Mouse (Mus musculus) forebrain, embryonic 10.5 days (tissue): ENCODE results near the gene Slc25a51. TPM values are rescaled to one million over a fixed set of nuclear protein-coding genes. Genes with fewer than 3 reads are reported as not detected.
A peak's percentile ranks its signal among the peaks of the same experiment; 100 is the strongest.

Source experiments
- DNase-seq: peaks from one replicate; pipeline ENCODE4 v3.0.0-alpha.2; 2017; ENCODE audit warnings: low spot score; ENCODE audit errors: extremely low spot score
- H3K27ac ChIP-seq: fragments of 300-500 bp; sonication (generic); 2 replicates; pipeline ENCODE4 v1.5.1; 2016; ENCODE audit warnings: mild to moderate bottlenecking
- H3K27me3 ChIP-seq: fragments of 300-500 bp; sonication (generic); 2 replicates; pipeline ENCODE4 v1.6.1; 2016; ENCODE audit warnings: mild to moderate bottlenecking; ENCODE audit not compliant: poor library complexity, severe bottlenecking
- H3K36me3 ChIP-seq: fragments of 300-500 bp; sonication (generic); replicated peaks from 2 replicates; pipeline ENCODE4 v1.6.1; 2016; ENCODE audit warnings: mild to moderate bottlenecking, moderate library complexity
- H3K4me1 ChIP-seq: fragments of 300-500 bp; sonication (generic); 2 replicates; pipeline ENCODE4 v1.6.1; 2016
- H3K4me3 ChIP-seq: fragments of 300-500 bp; sonication (generic); 2 replicates; pipeline ENCODE4 v1.5.1; 2016; ENCODE audit warnings: mild to moderate bottlenecking, moderate library complexity
- H3K9me3 ChIP-seq: fragments of 300-500 bp; sonication (generic); 2 replicates; pipeline ENCODE4 v1.6.1; 2016; ENCODE audit warnings: mild to moderate bottlenecking, moderate library complexity
- WGBS: fragments of 180-500 bp; shearing (Covaris S2); methylation state at CpG from one replicate; pipeline ENCODE4 v1.1.7; 2016; 5-methylcytosine and 5-hydroxymethylcytosine counted together
- polyA plus RNA-seq: library from polyadenylated mRNA; unstranded; fragments of >200 nt; fragmentation: Nextera tagmentation; extraction: Ambion mirVana; gene quantifications from 2 replicates; pipeline ENCODE4 v1.2.1, GENCODE M21; 2016

The Slc25a51 gene
- polyA plus RNA-seq, 1 experiment from 2014 or later = 78.5 TPM

DNA sequence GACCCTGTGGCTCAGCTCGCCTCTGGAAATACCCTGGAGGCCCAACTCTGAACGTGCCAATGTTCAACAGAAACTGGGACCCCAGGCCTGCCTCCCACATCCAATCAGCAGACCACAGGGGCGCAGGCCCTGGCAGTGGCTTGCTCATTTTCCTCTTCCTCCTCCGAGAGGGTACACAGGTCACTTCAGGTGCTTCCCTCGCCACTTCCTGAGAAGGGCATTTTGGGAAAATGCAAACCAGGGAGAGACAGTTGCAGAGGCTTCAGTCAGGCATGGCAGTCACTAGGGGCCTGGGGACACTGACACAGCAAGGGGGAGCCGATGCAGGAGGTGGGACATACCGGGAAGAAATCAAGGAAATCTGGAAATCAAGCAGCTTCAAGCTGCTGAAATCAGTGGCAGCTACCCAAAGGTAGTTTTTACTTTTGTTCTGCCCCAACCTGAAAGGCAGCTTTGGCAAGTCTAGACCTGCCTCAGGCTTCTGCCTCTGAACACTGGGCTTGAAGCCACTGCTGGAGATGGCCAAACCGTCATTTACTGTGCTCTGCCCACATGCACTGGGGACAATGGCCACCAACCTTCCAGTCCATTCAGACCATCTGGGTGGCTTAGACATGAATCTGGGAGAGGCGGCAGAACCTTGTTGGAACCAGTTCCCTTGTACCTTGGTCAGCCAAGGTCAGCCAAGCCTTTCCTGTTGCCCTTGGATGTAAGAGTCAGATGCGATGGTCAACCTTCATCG lies 13.1 kb upstream of the Slc25a51 start:
- no peak for DNase-seq
- H3K4me3 ChIP-seq = no peak overlapping the region
- H3K27ac ChIP-seq = peak overlapping the region; percentile 80
- H3K27me3 ChIP-seq = peaks cover 8% of the 10 kb centered on the region; the same call in 1 of the 2 replicates
- no peaks in the 10 kb centered on the region for H3K9me3 ChIP-seq
- peaks cover 74% of the 10 kb centered on the region for H3K4me1 ChIP-seq
- no peaks in the 10 kb centered on the region; the same call in 1 of the 2 replicates for H3K36me3 ChIP-seq
- 72% methylated on average over 11 of the region's 11 CpGs for WGBS

- H3K4me1 ChIP-seq = peaks cover 65% of the 10 kb centered on the region
- H3K27ac ChIP-seq = peak overlapping the region; percentile 80
These were observed 12.2 kb upstream of the Slc25a51 start for GRCm38 (mm10) chr4:45420733-45421132.

DNA sequence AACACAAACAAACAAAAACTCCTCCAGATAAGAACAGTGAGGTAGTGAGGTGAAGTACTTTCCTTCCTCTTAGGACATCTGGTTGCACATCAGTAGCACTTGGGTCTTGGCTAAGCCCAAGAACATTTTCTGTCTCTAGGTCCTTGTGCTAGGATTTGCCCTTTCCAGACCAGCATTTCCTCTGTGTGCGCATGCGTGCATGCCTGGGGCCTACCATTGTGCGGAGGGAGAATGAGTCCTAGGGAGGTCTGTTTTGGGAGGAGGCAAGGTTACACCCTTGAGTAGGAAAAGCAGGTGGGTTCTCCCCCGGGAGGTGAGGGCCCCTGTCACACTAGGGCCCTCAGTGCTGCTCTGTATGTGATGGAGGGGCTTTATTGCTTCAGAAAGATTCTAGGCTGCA lies 10.5 kb upstream of the Slc25a51 start:
- WGBS = 85% methylated on average over 4 of the region's 4 CpGs
- Histone ChIP-seq H3K27ac (peak overlapping the region; percentile 40; the same call in 1 of the 2 replicates), H3K4me1 (peaks cover 60% of the 10 kb centered on the region), H3K9me3 (no peaks in the 10 kb centered on the region), H3K27me3 (peaks cover 8% of the 10 kb centered on the region; the same call in 1 of the 2 replicates), H3K36me3 (no peaks in the 10 kb centered on the region; the same call in 1 of the 2 replicates), H3K4me3 (no peak overlapping the region)
- DNase-seq = no peak

More at GRCm38 (mm10) chr4:45420733-45421132, 12.2 kb upstream of the Slc25a51 start:
- DNase-seq = no peak
- Histone ChIP-seq H3K36me3 (no peaks in the 10 kb centered on the region; the same call in 1 of the 2 replicates), H3K9me3 (no peaks in the 10 kb centered on the region), H3K27me3 (peaks cover 8% of the 10 kb centered on the region; the same call in 1 of the 2 replicates), H3K4me3 (no peak overlapping the region)
- WGBS = 23% methylated on average over 3 of the region's 3 CpGs

DNA sequence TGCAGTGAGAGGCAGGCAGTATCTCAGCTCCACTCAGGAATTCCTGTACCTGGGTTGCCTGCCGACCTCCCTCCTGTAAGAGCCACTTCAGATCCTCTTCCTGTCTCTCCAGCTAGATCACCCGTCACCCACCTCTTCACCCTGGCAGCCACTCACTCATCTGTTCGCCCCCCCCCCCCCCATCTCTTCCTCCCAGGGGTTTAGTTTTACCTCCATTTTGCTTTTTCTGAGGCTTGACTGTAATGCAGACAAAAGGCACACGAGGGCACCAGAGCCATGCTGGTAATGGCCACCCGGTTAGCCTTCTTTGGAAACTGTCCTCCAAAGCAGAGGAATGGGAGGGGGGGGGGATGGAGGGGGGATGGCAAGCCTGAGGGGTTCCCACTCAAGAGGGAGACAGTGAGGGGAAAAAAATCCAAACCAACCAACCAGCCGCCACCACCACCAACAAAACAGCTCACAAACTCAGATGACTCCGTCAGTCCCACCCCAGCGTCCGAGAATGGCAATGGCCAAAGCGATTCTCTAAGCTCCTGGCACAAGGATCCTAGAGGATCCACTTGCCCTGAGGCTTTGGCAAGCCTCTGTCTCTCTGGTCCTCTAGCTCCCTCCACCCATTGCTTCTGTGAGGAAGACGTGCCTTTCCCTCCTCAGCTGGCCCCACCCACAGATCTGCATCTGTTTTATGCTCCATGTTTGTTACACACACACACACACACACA lies 9.8 kb upstream of the Slc25a51 start:
- no peaks in the 10 kb centered on the region for H3K9me3 ChIP-seq
- H3K36me3 ChIP-seq = no peaks in the 10 kb centered on the region; the same call in 1 of the 2 replicates
- H3K4me3 ChIP-seq = no peak overlapping the region
- peak; percentile 71 for DNase-seq
- H3K27ac ChIP-seq = peak overlapping the region; percentile 72
- WGBS = 21% methylated on average over 11 of the region's 11 CpGs
- peaks cover 53% of the 10 kb centered on the region for H3K4me1 ChIP-seq
- H3K27me3 ChIP-seq = peaks cover 8% of the 10 kb centered on the region; the same call in 1 of the 2 replicates

DNA sequence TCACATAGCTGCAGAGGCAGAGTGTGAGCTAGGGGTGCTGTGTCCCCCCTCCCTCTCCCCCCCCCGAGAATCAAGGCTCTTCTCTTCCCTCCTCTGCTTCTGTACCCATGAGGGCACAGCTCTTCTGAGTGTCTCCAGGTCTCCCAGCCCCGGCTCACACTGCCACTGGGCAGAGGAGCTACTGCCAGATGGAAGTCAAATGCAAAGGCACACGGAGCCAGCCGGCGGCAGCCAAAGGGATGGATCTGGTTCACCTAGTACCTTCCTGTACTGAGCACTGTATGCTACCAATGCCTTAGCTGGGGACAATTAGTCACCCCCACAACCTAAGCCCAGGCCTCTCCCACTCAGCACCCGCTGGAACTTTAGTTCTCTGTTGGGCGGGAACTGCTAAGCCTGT lies 7.7 kb upstream of the Slc25a51 start:
- no peak overlapping the region for H3K27ac ChIP-seq
- H3K4me1 ChIP-seq = peaks cover 44% of the 10 kb centered on the region
- no peaks in the 10 kb centered on the region for H3K9me3 ChIP-seq
- DNase-seq = no peak
- H3K27me3 ChIP-seq = peaks cover 18% of the 10 kb centered on the region
- H3K4me3 ChIP-seq = no peak overlapping the region
- no peaks in the 10 kb centered on the region for H3K36me3 ChIP-seq
- WGBS = 77% methylated on average over 7 of the region's 7 CpGs

- Histone ChIP-seq H3K36me3 (no peaks in the 10 kb centered on the region), H3K9me3 (no peaks in the 10 kb centered on the region), H3K27me3 (peaks cover 15% of the 10 kb centered on the region), H3K4me3 (no peak overlapping the region), H3K4me1 (peaks cover 28% of the 10 kb centered on the region), H3K27ac (no peak overlapping the region)
- WGBS = 87% methylated on average over 9 of the region's 9 CpGs
- no peak for DNase-seq
These were observed 5.2 kb upstream of the Slc25a51 start for GRCm38 (mm10) chr4:45413674-45414338.

DNA sequence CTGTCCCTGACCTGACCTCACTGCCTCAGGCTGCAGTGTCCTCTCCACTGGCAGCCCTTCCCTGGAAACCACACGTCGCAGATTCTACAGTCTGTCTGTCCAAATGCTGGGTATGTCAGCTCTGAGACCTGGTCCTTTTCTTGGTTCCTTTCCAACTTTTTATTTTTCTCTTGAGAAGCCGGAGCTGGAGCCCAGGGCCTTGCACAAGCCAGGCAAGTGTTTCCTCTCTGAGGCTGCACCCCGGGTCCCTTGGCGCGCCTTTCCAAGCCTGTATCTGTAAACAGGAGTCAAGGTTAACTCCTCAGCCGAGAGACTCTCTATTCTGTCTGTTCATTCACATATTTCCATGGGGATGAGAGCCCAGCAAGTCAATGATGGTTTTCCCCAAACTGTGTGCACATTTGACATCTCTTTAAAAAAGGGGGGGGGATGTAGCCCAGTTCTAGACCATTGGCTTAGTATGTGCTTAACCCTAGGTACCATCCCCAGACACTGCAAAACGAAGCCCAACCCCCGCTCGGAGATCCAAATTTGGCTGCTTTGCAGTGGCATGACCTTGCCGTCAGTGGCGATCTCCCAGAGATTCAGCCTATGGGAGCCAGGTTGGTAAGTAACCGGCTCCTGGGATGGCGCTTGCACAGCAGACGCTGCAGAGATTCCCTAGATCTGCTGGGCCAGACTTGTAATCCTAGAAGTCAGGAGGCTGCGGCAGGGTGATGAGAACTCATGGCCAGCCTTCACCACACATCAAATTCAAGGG lies 4.0 kb upstream of the Slc25a51 start:
- no peak overlapping the region for H3K27ac ChIP-seq
- no peaks in the 10 kb centered on the region for H3K9me3 ChIP-seq
- DNase-seq = no peak
- peaks cover 15% of the 10 kb centered on the region for H3K27me3 ChIP-seq
- no peak overlapping the region for H3K4me3 ChIP-seq
- no peaks in the 10 kb centered on the region for H3K36me3 ChIP-seq
- peaks cover 23% of the 10 kb centered on the region for H3K4me1 ChIP-seq
- 69% methylated on average over 16 of the region's 16 CpGs for WGBS

- Histone ChIP-seq H3K4me3 (no peak overlapping the region), H3K9me3 (no peaks in the 10 kb centered on the region), H3K4me1 (peaks cover 36% of the 10 kb centered on the region), H3K27me3 (peaks cover 15% of the 10 kb centered on the region; the same call in 1 of the 2 replicates), H3K27ac (no peak overlapping the region), H3K36me3 (no peaks in the 10 kb centered on the region)
- WGBS = 93% methylated on average over 8 of the region's 8 CpGs
- DNase-seq = no peak
These were observed 2.7 kb upstream of the Slc25a51 start for GRCm38 (mm10) chr4:45411181-45411790.

GRCm38 (mm10) chr4:45409270-45409669 lies 704 bp upstream of the Slc25a51 start:
- DNase-seq = peak; percentile 66
- peaks cover 11% of the 10 kb centered on the region for H3K36me3 ChIP-seq
- no peaks in the 10 kb centered on the region for H3K9me3 ChIP-seq
- 2% methylated on average over 10 of the region's 10 CpGs for WGBS
- peaks cover 15% of the 10 kb centered on the region; the same call in 1 of the 2 replicates for H3K27me3 ChIP-seq
- peak overlapping the region; percentile 95 for H3K27ac ChIP-seq
- H3K4me1 ChIP-seq = peaks cover 42% of the 10 kb centered on the region
- H3K4me3 ChIP-seq = peak overlapping the region; percentile 99

- Histone ChIP-seq H3K27me3 (peaks cover 15% of the 10 kb centered on the region; the same call in 1 of the 2 replicates), H3K27ac (peak overlapping the region; percentile 95), H3K36me3 (peaks cover 25% of the 10 kb centered on the region), H3K4me1 (peaks cover 41% of the 10 kb centered on the region), H3K4me3 (peak overlapping the region; percentile 99), H3K9me3 (no peaks in the 10 kb centered on the region)
- 3% methylated on average over 19 of the region's 19 CpGs for WGBS
- no peak for DNase-seq
These were observed 747 bp downstream of the Slc25a51 start for GRCm38 (mm10) chr4:45407703-45408334.

- no peaks in the 10 kb centered on the region for H3K9me3 ChIP-seq
- H3K4me3 ChIP-seq = peak overlapping the region; percentile 99
- peak overlapping the region; percentile 95; the same call in 1 of the 2 replicates for H3K27ac ChIP-seq
- H3K27me3 ChIP-seq = peaks cover 11% of the 10 kb centered on the region; the same call in 1 of the 2 replicates
- WGBS = 80% methylated on average over 5 of the region's 5 CpGs
- H3K4me1 ChIP-seq = peaks cover 35% of the 10 kb centered on the region
- H3K36me3 ChIP-seq = peaks cover 32% of the 10 kb centered on the region
- DNase-seq = no peak
These were observed 1.4 kb downstream of the Slc25a51 start for GRCm38 (mm10) chr4:45407001-45407702.
